Mouse (Mus musculus) kidney, embryonic 16.5 days (tissue): ENCODE data around the gene Dmc1. TPM values are rescaled to one million over a fixed set of nuclear protein-coding genes. Genes with fewer than 3 reads are reported as not detected.

Experiments used
- ATAC-seq: fragments of 200-750 bp; cut with Nextera tagmentation; 2 replicates; pipeline ENCODE4 v1.8.0; 2017; ENCODE audit warnings: moderate TSS enrichment; ENCODE audit not compliant: low FRiP score, low TSS enrichment
- H3K27ac ChIP-seq: fragments of 300-500 bp; sonication (generic); 2 replicates; pipeline ENCODE4 v1.5.1; 2014; ENCODE audit warnings: low read length
- H3K27me3 ChIP-seq: fragments of 300-500 bp; sonication (generic); 2 replicates; pipeline ENCODE4 v1.6.1; 2014; ENCODE audit warnings: low read length, control low read depth, mixed read lengths; ENCODE audit not compliant: insufficient read depth
- H3K36me3 ChIP-seq: fragments of 300-500 bp; sonication (generic); 2 replicates; pipeline ENCODE4 v1.6.1; 2014; ENCODE audit warnings: low read length, control low read depth, mixed read lengths; ENCODE audit not compliant: insufficient read depth
- H3K4me1 ChIP-seq: fragments of 300-500 bp; sonication (generic); 2 replicates; pipeline ENCODE4 v1.6.1; 2014; ENCODE audit warnings: low read length, control low read depth, mixed read lengths; ENCODE audit not compliant: insufficient read depth
- H3K4me2 ChIP-seq: fragments of 300-500 bp; sonication (generic); replicated peaks from 2 replicates; pipeline ENCODE4 v1.6.1; 2014; ENCODE audit warnings: low read depth, low read length
- H3K4me3 ChIP-seq: fragments of 300-500 bp; sonication (generic); 2 replicates; pipeline ENCODE4 v1.5.1; 2014; ENCODE audit warnings: mild to moderate bottlenecking, low read length
- H3K9ac ChIP-seq: fragments of 300-500 bp; sonication (generic); replicated peaks from 2 replicates; pipeline ENCODE4 v1.6.1; 2014; ENCODE audit warnings: low read length
- H3K9me3 ChIP-seq: fragments of 300-500 bp; sonication (generic); 2 replicates; pipeline ENCODE4 v1.6.1; 2016; ENCODE audit warnings: low read length, control low read depth
- WGBS: fragments of 180-500 bp; shearing (Covaris S2); extraction: QIAGEN DNeasy Blood & Tissue Kit; methylation state at CpG from one replicate; pipeline ENCODE4 v1.1.7; 2014; 5-methylcytosine and 5-hydroxymethylcytosine counted together
- polyA plus RNA-seq: library from polyadenylated mRNA; unstranded; fragments of >200 nt; fragmentation: Nextera tagmentation; extraction: Ambion mirVana; gene quantifications from 2 replicates; pipeline ENCODE4 v1.2.1, GENCODE M21; 2015

Gene Dmc1
- polyA plus RNA-seq = 2.0 and 2.3 TPM in 2 replicates

DNA sequence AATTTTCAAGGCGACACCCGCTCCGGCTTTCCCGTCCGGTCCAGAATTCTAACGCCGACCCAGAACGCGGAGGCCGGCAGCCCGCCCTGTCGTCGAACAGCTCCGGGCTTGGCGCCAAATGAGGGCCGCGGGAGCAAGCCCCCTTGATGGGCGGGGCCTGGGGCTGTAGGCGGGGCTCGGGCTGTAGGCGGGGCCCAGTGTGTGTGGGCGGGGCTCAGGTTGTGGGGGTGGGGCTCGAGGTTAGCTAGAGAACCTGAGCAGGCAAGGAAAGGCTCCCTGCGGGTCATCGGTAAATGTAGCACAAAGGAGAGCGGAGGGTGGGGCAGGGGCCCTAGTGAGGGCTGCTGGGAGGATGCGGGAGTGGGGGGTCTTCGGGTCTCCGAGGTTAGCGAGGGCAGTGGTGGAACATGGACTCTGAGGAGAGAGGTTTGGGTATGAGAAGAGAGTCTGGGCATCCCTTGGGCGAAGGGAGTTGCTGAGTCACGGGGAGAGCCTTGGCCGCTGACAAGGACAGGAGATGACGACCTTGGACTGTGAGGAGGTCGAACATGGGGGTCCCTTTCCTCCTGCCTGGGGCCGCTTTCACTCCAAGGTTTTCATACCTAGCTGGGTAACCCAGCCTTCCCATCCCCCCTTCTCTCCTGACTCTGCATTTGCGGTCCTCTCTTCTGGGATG, at the start of gene Dmc1:
Gene Dmc1, minus strand, starts transcription at position 120 of the 676 bp plus-strand sequence.
- H3K36me3 ChIP-seq = no peaks in the 10 kb centered on the region
- no peaks in the 10 kb centered on the region for H3K4me1 ChIP-seq
- H3K27ac ChIP-seq = no peak within 1 kb of the TSS
- peak within 1 kb of the TSS; percentile 37 for H3K4me3 ChIP-seq
- no peaks in the 10 kb centered on the region for H3K27me3 ChIP-seq
- peak; percentile 70; the same call in 1 of the 2 replicates for ATAC-seq
- whole genome bisulfite sequencing = 12% methylated on average over 37 of the region's 37 CpGs
- no peaks in the 10 kb centered on the region for H3K9me3 ChIP-seq
- H3K9ac ChIP-seq = peak within 1 kb of the TSS; percentile 48
- peak within 1 kb of the TSS; percentile 43 for H3K4me2 ChIP-seq

DNA sequence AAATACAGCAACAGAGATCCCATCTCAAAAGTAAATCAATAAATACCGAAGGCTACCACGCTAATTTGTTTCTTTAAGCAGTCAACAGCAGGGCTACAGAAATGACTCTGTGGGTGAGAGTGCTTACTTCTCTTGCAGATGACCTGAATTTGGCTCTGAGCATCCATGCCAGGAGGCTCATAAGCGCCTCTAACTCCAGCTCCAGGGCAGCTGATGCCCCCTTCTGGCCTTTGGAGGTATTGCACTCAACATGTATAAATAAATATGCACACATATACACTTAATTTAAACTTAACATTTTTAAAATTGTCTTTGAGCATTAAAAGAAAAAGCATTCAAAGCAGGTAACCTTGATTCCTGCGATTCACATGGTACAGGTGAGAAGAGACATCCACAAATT, 46.6 kb upstream of the Dmc1 start:
- H3K9ac ChIP-seq = no peak overlapping the region
- no peak overlapping the region for H3K4me2 ChIP-seq
- no peaks in the 10 kb centered on the region for H3K36me3 ChIP-seq
- no peaks in the 10 kb centered on the region; the same call in 1 of the 2 replicates for H3K9me3 ChIP-seq
- ATAC-seq = no peak
- no peak overlapping the region for H3K4me3 ChIP-seq
- no peaks in the 10 kb centered on the region for H3K27me3 ChIP-seq
- WGBS = 75% methylated on average over 4 of the region's 4 CpGs
- H3K27ac ChIP-seq = no peak overlapping the region
- no peaks in the 10 kb centered on the region for H3K4me1 ChIP-seq

- Histone ChIP-seq H3K27ac (no peak overlapping the region), H3K4me2 (no peak overlapping the region), H3K27me3 (no peaks in the 10 kb centered on the region), H3K9me3 (no peaks in the 10 kb centered on the region; the same call in 1 of the 2 replicates), H3K36me3 (no peaks in the 10 kb centered on the region), H3K4me3 (no peak overlapping the region), H3K9ac (no peak overlapping the region), H3K4me1 (no peaks in the 10 kb centered on the region)
- ATAC-seq = no peak
Measured at GRCm38 (mm10) chr15:79650569-79650968, 45.7 kb upstream of the Dmc1 start.

GRCm38 (mm10) chr15:79648130-79648529, 43.2 kb upstream of the Dmc1 start:
- no peak overlapping the region for H3K4me2 ChIP-seq
- H3K36me3 ChIP-seq = no peaks in the 10 kb centered on the region
- WGBS = 83% methylated on average over 12 of the region's 12 CpGs
- H3K9ac ChIP-seq = no peak overlapping the region
- H3K27ac ChIP-seq = no peak overlapping the region
- H3K27me3 ChIP-seq = no peaks in the 10 kb centered on the region
- no peak overlapping the region for H3K4me3 ChIP-seq
- no peaks in the 10 kb centered on the region; the same call in 1 of the 2 replicates for H3K9me3 ChIP-seq
- no peak for ATAC-seq
- H3K4me1 ChIP-seq = no peaks in the 10 kb centered on the region

DNA sequence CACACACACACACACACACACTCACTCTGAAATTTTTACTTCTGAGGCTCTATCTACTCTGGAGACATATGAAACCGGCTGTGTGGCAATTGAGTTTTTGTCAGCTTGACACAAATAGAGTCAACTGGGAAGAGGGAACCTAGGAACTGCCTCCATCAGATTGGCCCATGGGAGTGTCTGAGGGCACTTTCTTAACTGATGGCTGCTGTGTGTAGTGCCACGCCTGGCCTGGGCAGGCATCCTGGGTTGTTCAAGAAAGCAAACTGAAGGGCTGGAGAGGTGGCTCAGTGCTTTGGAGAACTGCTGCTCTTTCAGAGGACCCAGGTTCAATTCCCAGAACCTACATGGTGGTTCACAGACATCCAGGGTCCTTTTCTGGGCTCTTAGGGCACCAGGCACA, 40.6 kb upstream of the Dmc1 start:
- no peaks in the 10 kb centered on the region for H3K9me3 ChIP-seq
- 75% methylated on average over 2 of the region's 2 CpGs for WGBS
- no peaks in the 10 kb centered on the region for H3K4me1 ChIP-seq
- H3K9ac ChIP-seq = no peak overlapping the region
- no peaks in the 10 kb centered on the region for H3K36me3 ChIP-seq
- H3K27ac ChIP-seq = no peak overlapping the region
- H3K27me3 ChIP-seq = no peaks in the 10 kb centered on the region
- ATAC-seq = no peak
- H3K4me3 ChIP-seq = no peak overlapping the region
- H3K4me2 ChIP-seq = no peak overlapping the region

GRCm38 (mm10) chr15:79641135-79641817, 36.4 kb upstream of the Dmc1 start:
- Histone ChIP-seq H3K4me1 (no peaks in the 10 kb centered on the region), H3K4me2 (no peak overlapping the region), H3K36me3 (0 out of 2 replicates have a peak, but pooled peaks cover 5% of the 10 kb centered on the region), H3K4me3 (no peak overlapping the region), H3K9me3 (no peaks in the 10 kb centered on the region), H3K27me3 (no peaks in the 10 kb centered on the region), H3K9ac (no peak overlapping the region), H3K27ac (no peak overlapping the region)
- ATAC-seq = no peak
- 60% methylated on average over 11 of the region's 12 CpGs for WGBS

DNA sequence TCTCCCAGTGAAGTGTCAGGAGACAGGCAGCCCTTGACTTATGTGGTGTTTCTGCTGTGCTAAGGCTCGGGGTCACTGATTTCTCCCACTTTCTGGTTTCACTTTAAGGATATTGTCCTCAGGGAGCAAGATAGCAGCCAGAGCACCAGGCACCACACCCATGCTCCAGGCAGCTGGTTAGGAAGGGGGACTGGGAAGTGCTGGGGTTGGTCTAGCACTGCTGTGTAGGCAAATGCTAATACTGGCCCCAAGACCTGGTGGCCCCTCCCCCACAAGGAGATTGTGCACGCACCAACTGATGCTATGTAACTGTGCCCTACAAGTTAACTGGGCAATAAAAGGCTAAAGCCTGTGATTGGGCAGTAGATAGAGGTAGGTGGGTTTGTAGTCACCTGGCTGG, 25.6 kb upstream of the Dmc1 start:
- no peak for ATAC-seq
- Histone ChIP-seq H3K9ac (no peak overlapping the region), H3K4me3 (no peak overlapping the region), H3K9me3 (no peaks in the 10 kb centered on the region), H3K4me1 (0 out of 2 replicates have a peak, but pooled peaks cover 7% of the 10 kb centered on the region), H3K27ac (no peak overlapping the region), H3K36me3 (peaks cover 9% of the 10 kb centered on the region; the same call in 1 of the 2 replicates), H3K27me3 (no peaks in the 10 kb centered on the region), H3K4me2 (no peak overlapping the region)
- 36% methylated on average over 2 of the region's 2 CpGs for WGBS

GRCm38 (mm10) chr15:79619770-79620414, 15.0 kb upstream of the Dmc1 start:
- no peaks in the 10 kb centered on the region for H3K36me3 ChIP-seq
- no peak overlapping the region for H3K4me2 ChIP-seq
- no peaks in the 10 kb centered on the region; the same call in 1 of the 2 replicates for H3K9me3 ChIP-seq
- 84% methylated on average over 11 of the region's 11 CpGs for WGBS
- H3K9ac ChIP-seq = no peak overlapping the region
- ATAC-seq = no peak
- H3K4me3 ChIP-seq = no peak overlapping the region
- H3K27ac ChIP-seq = no peak overlapping the region
- no peaks in the 10 kb centered on the region for H3K27me3 ChIP-seq
- 0 out of 2 replicates have a peak, but pooled peaks cover 6% of the 10 kb centered on the region for H3K4me1 ChIP-seq

GRCm38 (mm10) chr15:79618456-79618855, 13.5 kb upstream of the Dmc1 start:
- H3K9ac ChIP-seq = no peak overlapping the region
- no peak overlapping the region for H3K4me3 ChIP-seq
- no peak overlapping the region for H3K4me2 ChIP-seq
- H3K27me3 ChIP-seq = no peaks in the 10 kb centered on the region
- no peak overlapping the region for H3K27ac ChIP-seq
- 0 out of 2 replicates have a peak, but pooled peaks cover 6% of the 10 kb centered on the region for H3K4me1 ChIP-seq
- no peaks in the 10 kb centered on the region; the same call in 1 of the 2 replicates for H3K9me3 ChIP-seq
- no peak for ATAC-seq
- H3K36me3 ChIP-seq = no peaks in the 10 kb centered on the region; the same call in 1 of the 2 replicates
- 76% methylated on average over 7 of the region's 7 CpGs for WGBS
